Mouse (Mus musculus): ENCODE measurements around the gene Zp1. TPM values are rescaled to one million over a fixed set of nuclear protein-coding genes. Genes with fewer than 3 reads are reported as not detected.

Gene Zp1
- polyA plus RNA-seq, 1 experiment from 2014 or later = not detected

DNA sequence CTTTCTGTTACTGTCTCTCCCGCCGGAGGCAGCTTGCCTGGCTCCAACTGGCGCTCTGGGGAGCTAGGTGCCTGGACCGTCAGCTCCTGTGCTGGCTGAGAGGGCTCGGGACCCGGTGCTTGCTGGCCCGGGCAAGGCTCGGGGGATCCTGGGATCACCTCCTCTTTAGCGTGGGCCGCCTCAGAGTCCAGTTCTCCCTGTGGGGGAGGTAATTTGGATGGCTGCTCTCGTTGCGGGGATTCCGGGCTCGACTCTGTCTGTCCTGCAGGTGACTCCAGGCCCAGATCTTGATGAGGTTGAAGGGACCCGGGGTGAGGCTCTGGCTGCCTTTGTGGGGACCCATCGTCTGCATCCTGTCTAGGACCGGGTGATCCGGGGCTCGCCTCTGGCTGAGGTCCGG lies 28.0 kb upstream of the Zp1 start:
- no peaks in the 10 kb centered on the region for H3K27me3 ChIP-seq (replicated peaks; ENCODE audit: control insufficient read depth, insufficient read depth, low read length)
- H3K4me3 ChIP-seq (ENCODE audit: low read depth, low read length) = peak overlapping the region; percentile 95
- DNase-seq (ENCODE audit: low spot score) = peak; percentile 44
- no peaks in the 10 kb centered on the region for H3K9me3 ChIP-seq (ENCODE audit: control insufficient read depth, low read length)
- peak overlapping the region; percentile 32; the same call in 1 of the 2 replicates for H3K27ac ChIP-seq (ENCODE audit: low read depth, low read length)
- under 1% methylated on average over 20 of the region's 20 CpGs for WGBS
- peak overlapping the region; percentile 96 for H3K4me2 ChIP-seq
- peaks cover 21% of the 10 kb centered on the region for H3K36me3 ChIP-seq (ENCODE audit: control insufficient read depth, insufficient read depth, low read length)
- H3K4me1 ChIP-seq (replicated peaks; ENCODE audit: control insufficient read depth, insufficient read depth, low read length) = peaks cover 22% of the 10 kb centered on the region
- ATAC-seq (replicated peaks; ENCODE audit: low FRiP score) = peak; percentile 10; the same call in 1 of the 2 replicates
- peak overlapping the region; percentile 92 for H3K9ac ChIP-seq (ENCODE audit: low read depth, low read length)

DNA sequence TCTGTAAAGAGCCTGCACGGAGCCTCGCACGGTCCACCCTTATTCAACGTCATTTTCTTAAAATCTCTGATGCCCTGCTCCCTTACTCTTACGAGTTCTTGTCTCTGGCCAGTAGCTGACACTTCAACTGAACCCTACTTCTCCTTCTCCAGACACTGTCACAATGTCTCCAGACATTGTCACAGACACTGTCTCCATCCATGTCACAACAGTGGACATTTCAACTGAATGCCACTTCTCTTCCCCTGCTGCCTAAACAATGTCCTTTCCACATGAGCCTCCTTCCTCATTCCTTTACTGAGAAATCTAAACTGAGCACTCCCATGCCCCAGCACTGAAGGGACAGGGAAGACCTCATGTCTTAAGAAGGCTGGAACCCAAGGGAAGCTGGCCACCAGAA lies 26.8 kb upstream of the Zp1 start:
- Histone ChIP-seq H3K27ac (ENCODE audit: low read depth, low read length) (no peak overlapping the region), H3K9ac (ENCODE audit: low read depth, low read length) (peak overlapping the region; percentile 92)

DNA sequence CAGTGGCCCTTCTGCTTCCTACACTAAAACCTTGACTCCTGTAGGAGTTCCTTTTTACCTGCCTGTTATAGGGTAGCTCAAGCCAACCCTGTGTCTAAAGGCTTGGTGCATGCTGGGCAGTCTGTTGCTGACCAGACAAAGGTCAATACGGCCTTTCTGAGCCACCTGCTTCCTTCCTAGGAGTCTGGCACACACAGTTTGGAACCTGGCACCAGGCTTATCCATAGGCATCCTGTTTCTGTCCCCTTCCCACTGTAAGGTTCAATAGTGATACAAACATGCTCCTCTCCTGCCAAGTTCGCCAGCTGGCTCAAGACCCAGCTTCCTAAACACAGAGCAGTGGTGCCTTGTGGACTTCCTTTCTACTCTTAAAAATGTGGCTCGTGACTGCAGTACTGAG lies 26.1 kb upstream of the Zp1 start:
- Histone ChIP-seq H3K4me2 (peak overlapping the region; percentile 96), H3K36me3 (ENCODE audit: control insufficient read depth, insufficient read depth, low read length) (peaks cover 23% of the 10 kb centered on the region), H3K27me3 (replicated peaks; ENCODE audit: control insufficient read depth, insufficient read depth, low read length) (no peaks in the 10 kb centered on the region), H3K9ac (ENCODE audit: low read depth, low read length) (peak overlapping the region; percentile 92), H3K27ac (ENCODE audit: low read depth, low read length) (no peak overlapping the region), H3K4me3 (ENCODE audit: low read depth, low read length) (peak overlapping the region; percentile 95), H3K9me3 (ENCODE audit: control insufficient read depth, low read length) (no peaks in the 10 kb centered on the region), H3K4me1 (replicated peaks; ENCODE audit: control insufficient read depth, insufficient read depth, low read length) (peaks cover 20% of the 10 kb centered on the region)
- 74% methylated on average over 3 of the region's 3 CpGs for WGBS
- no peak for DNase-seq (ENCODE audit: low spot score)
- ATAC-seq (replicated peaks; ENCODE audit: low FRiP score) = no peak

More for the DNA sequence above, 26.8 kb upstream of the Zp1 start:
- Histone ChIP-seq H3K27me3 (replicated peaks; ENCODE audit: control insufficient read depth, insufficient read depth, low read length) (no peaks in the 10 kb centered on the region), H3K4me1 (replicated peaks; ENCODE audit: control insufficient read depth, insufficient read depth, low read length) (peaks cover 22% of the 10 kb centered on the region), H3K36me3 (ENCODE audit: control insufficient read depth, insufficient read depth, low read length) (peaks cover 23% of the 10 kb centered on the region), H3K4me3 (ENCODE audit: low read depth, low read length) (peak overlapping the region; percentile 95), H3K4me2 (peak overlapping the region; percentile 96), H3K9me3 (ENCODE audit: control insufficient read depth, low read length) (no peaks in the 10 kb centered on the region)
- ATAC-seq (replicated peaks; ENCODE audit: low FRiP score) = no peak
- DNase-seq (ENCODE audit: low spot score) = no peak
- WGBS = 72% methylated on average over 5 of the region's 5 CpGs

DNA sequence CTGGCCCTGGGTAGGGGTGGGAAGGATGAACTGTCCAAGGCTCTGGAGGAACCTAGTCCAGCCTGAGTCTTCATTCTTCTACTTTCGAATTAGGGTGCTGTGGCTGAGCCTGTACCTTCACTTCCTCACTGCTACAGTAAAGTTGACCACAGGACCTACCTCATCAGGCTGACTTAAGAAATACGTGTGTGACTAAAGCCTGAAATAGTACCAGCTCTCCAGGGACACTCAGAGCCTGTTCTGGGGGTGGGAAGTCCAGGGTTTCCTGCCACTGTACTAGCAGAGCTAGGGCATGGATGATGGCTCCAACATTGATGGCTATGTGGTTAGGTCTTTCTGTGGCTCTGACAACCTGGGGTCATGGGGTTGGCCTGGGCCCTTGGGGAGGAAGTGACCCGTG lies 23.5 kb upstream of the Zp1 start:
- Histone ChIP-seq H3K4me1 (replicated peaks; ENCODE audit: control insufficient read depth, insufficient read depth, low read length) (peaks cover 29% of the 10 kb centered on the region), H3K9ac (ENCODE audit: low read depth, low read length) (no peak overlapping the region)
- no peak for ATAC-seq (replicated peaks; ENCODE audit: low FRiP score)

DNA sequence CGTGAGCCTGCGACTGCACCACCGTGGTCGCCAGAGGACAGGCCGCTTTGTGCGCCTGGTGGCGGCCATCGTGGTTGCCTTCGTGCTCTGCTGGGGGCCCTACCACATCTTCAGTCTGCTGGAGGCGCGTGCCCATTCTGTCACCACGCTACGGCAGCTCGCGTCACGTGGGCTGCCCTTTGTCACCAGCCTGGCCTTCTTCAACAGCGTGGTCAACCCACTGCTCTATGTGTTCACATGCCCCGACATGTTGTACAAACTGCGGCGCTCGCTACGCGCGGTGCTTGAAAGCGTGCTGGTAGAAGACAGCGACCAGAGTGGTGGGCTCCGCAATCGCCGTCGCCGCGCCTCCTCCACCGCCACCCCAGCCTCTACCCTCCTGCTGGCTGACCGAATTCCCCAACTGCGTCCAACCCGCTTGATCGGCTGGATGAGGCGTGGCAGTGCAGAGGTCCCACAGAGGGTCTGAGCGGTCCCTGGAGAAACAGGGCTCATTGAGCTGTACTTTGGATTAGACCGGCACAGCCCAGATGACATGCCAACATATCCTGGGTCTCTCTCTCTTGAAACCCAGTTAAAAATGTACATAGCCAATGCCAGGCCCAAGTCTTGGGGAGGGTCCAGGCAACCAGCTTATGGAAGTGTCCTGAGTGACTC lies 20.5 kb upstream of the Zp1 start:
- DNase-seq (ENCODE audit: low spot score) (peak; percentile 59), ATAC-seq (replicated peaks; ENCODE audit: low FRiP score) (peak; percentile 48)
- no peak overlapping the region for H3K27ac ChIP-seq (ENCODE audit: low read depth, low read length)
- H3K4me2 ChIP-seq = peak overlapping the region; percentile 79
- H3K4me3 ChIP-seq (ENCODE audit: low read depth, low read length) = peak overlapping the region; percentile 40
- H3K4me1 ChIP-seq (replicated peaks; ENCODE audit: control insufficient read depth, insufficient read depth, low read length) = peaks cover 26% of the 10 kb centered on the region
- no peaks in the 10 kb centered on the region for H3K27me3 ChIP-seq (replicated peaks; ENCODE audit: control insufficient read depth, insufficient read depth, low read length)
- WGBS = 7% methylated on average over 40 of the region's 40 CpGs
- H3K36me3 ChIP-seq (ENCODE audit: control insufficient read depth, insufficient read depth, low read length) = peaks cover 17% of the 10 kb centered on the region
- H3K9me3 ChIP-seq (ENCODE audit: control insufficient read depth, low read length) = no peaks in the 10 kb centered on the region
- peak overlapping the region; percentile 64 for H3K9ac ChIP-seq (ENCODE audit: low read depth, low read length)

More for the DNA sequence above, 23.5 kb upstream of the Zp1 start:
- Histone ChIP-seq H3K4me2 (no peak overlapping the region), H3K27ac (ENCODE audit: low read depth, low read length) (no peak overlapping the region), H3K9me3 (ENCODE audit: control insufficient read depth, low read length) (no peaks in the 10 kb centered on the region), H3K27me3 (replicated peaks; ENCODE audit: control insufficient read depth, insufficient read depth, low read length) (no peaks in the 10 kb centered on the region), H3K36me3 (ENCODE audit: control insufficient read depth, insufficient read depth, low read length) (peaks cover 23% of the 10 kb centered on the region), H3K4me3 (ENCODE audit: low read depth, low read length) (no peak overlapping the region)
- DNase-seq (ENCODE audit: low spot score) = no peak
- 76% methylated on average over 3 of the region's 3 CpGs for WGBS

DNA sequence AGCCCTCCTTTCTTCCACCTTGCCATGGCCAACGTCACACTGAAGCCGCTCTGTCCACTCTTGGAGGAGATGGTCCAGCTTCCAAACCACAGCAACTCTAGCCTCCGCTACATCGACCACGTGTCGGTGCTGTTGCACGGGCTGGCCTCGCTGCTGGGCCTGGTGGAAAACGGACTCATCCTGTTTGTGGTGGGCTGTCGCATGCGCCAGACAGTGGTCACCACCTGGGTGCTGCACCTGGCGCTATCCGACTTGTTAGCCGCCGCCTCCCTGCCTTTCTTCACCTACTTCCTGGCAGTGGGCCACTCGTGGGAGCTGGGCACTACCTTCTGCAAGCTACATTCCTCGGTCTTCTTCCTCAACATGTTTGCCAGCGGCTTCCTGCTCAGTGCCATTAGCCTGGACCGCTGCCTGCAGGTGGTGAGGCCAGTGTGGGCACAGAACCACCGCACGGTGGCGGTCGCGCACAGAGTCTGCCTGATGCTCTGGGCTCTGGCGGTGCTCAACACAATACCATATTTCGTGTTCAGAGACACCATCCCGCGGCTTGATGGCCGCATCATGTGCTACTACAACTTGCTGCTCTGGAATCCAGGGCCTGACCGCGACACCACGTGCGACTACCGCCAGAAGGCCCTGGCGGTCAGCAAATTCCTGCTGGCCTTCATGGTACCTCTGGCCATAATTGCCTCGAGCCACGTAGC lies 19.8 kb upstream of the Zp1 start:
- peak; percentile 81 for ATAC-seq (replicated peaks; ENCODE audit: low FRiP score)
- peaks cover 3% of the 10 kb centered on the region; the same call in 1 of the 2 replicates for H3K9me3 ChIP-seq (ENCODE audit: control insufficient read depth, low read length)
- H3K27ac ChIP-seq (ENCODE audit: low read depth, low read length) = no peak overlapping the region
- H3K9ac ChIP-seq (ENCODE audit: low read depth, low read length) = peak overlapping the region; percentile 64
- H3K36me3 ChIP-seq (ENCODE audit: control insufficient read depth, insufficient read depth, low read length) = peaks cover 16% of the 10 kb centered on the region
- no peaks in the 10 kb centered on the region for H3K27me3 ChIP-seq (replicated peaks; ENCODE audit: control insufficient read depth, insufficient read depth, low read length)
- WGBS = 21% methylated on average over 37 of the region's 37 CpGs
- H3K4me2 ChIP-seq = peak overlapping the region; percentile 79
- peaks cover 26% of the 10 kb centered on the region for H3K4me1 ChIP-seq (replicated peaks; ENCODE audit: control insufficient read depth, insufficient read depth, low read length)
- peak; percentile 83 for DNase-seq (ENCODE audit: low spot score)
- H3K4me3 ChIP-seq (ENCODE audit: low read depth, low read length) = peak overlapping the region; percentile 40

DNA sequence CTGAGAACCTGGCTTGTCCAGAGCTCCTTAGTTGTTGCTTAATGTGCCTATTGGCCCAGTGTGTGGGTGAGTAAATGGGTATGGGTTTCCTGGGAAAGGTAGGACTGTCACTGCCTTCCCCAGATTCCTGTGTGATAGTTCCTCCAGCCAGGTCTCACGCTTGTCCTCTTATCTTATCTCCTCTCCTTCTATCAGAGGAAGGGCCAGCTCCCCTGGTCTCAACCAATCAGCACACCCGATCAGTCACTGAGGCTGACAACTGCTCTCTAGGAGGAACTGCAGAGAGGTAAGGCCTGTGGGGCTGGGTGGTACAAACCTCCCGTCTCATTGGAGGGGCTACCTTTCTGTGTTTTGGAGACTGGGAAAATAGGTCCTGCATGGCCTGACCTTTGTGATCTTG lies 18.3 kb upstream of the Zp1 start:
- peaks cover 26% of the 10 kb centered on the region for H3K4me1 ChIP-seq (replicated peaks; ENCODE audit: control insufficient read depth, insufficient read depth, low read length)
- WGBS = 13% methylated on average over 3 of the region's 3 CpGs

DNA sequence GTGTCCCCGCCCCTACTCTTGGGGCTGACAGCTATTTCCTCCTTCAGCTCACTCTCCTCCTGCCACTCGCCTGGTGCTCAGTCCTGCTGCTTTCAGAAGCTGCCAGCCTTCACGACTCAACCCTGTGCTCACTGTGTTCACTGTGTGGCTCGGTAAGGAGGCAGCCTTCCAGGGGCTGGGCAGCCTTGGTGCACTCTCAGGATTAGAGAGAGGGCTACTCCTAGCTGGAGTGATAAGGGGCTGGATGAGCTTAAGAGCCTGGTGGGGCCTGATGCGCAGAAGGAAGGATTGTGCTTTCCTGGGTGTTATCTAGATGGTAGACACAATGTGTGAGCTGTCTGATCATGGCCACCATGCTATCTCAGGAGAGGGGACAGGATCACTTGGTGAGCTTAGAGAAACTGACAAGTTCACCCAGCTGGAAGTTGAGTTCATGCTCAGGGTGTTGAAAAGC lies 16.7 kb upstream of the Zp1 start, which contains the start of gene Ptgdr2:
Ptgdr2 (plus strand) TSS at position 51 of the 454 bp plus-strand sequence.
- ATAC-seq (replicated peaks; ENCODE audit: low FRiP score) = peak; percentile 77
- Histone ChIP-seq H3K27me3 (replicated peaks; ENCODE audit: control insufficient read depth, insufficient read depth, low read length) (no peaks in the 10 kb centered on the region), H3K9me3 (ENCODE audit: control insufficient read depth, low read length) (peaks cover 3% of the 10 kb centered on the region; the same call in 1 of the 2 replicates), H3K4me1 (replicated peaks; ENCODE audit: control insufficient read depth, insufficient read depth, low read length) (peaks cover 26% of the 10 kb centered on the region), H3K9ac (ENCODE audit: low read depth, low read length) (peak within 1 kb of the TSS; percentile 14; the same call in 1 of the 2 replicates), H3K27ac (ENCODE audit: low read depth, low read length) (no peak within 1 kb of the TSS; the same call in none of the 2 replicates), H3K36me3 (ENCODE audit: control insufficient read depth, insufficient read depth, low read length) (no peaks in the 10 kb centered on the region), H3K4me2 (peak within 1 kb of the TSS; percentile 37), H3K4me3 (ENCODE audit: low read depth, low read length) (no peak within 1 kb of the TSS)
- WGBS = 25% methylated on average over 5 of the region's 5 CpGs
- peak; percentile 39 for DNase-seq (ENCODE audit: low spot score)

More for the DNA sequence above, 18.3 kb upstream of the Zp1 start:
- ATAC-seq (replicated peaks; ENCODE audit: low FRiP score) (no peak), DNase-seq (ENCODE audit: low spot score) (no peak)
- H3K4me2 ChIP-seq = no peak overlapping the region
- no peak overlapping the region for H3K9ac ChIP-seq (ENCODE audit: low read depth, low read length)
- H3K36me3 ChIP-seq (ENCODE audit: control insufficient read depth, insufficient read depth, low read length) = peaks cover 5% of the 10 kb centered on the region; the same call in 1 of the 2 replicates
- no peaks in the 10 kb centered on the region for H3K27me3 ChIP-seq (replicated peaks; ENCODE audit: control insufficient read depth, insufficient read depth, low read length)
- H3K4me3 ChIP-seq (ENCODE audit: low read depth, low read length) = no peak overlapping the region
- peaks cover 3% of the 10 kb centered on the region; the same call in 1 of the 2 replicates for H3K9me3 ChIP-seq (ENCODE audit: control insufficient read depth, low read length)
- H3K27ac ChIP-seq (ENCODE audit: low read depth, low read length) = no peak overlapping the region
